Mouse (Mus musculus) heart, postnatal 0 days (tissue): ENCODE measurements around the gene Mon2.

Experiments
- CTCF ChIP-seq: IDR thresholded peaks from 2 replicates; pipeline ENCODE4 v1.5.1; 2016; ENCODE audit warnings: antibody characterized with exemption, control low read depth, low read depth
- EP300 ChIP-seq: IDR thresholded peaks from 2 replicates; pipeline ENCODE4 v1.6.1; 2016; ENCODE audit warnings: antibody characterized with exemption, low read depth

- TF ChIP-seq CTCF (no peak), EP300 (no peak)
These were observed 81.8 kb downstream of the Mon2 start for GRCm38 (mm10) chr10:122994402-122995107.
